Mouse (Mus musculus) Patski (cell line): ENCODE data around the gene Rtn4r. TPM values are rescaled to one million over a fixed set of nuclear protein-coding genes. Genes with fewer than 3 reads are reported as not detected.

ENCODE experiments used
- ATAC-seq: fragments of 100-300 bp; one replicate; pipeline ENCODE4 v1.8.0; 2021
- CTCF ChIA-PET: fragments of 350-600 bp; sonication (Branson Sonifier 250); formaldehyde crosslinking; loops from one replicate; lab custom pipeline; 2022; ENCODE audit warnings: inconsistent platforms; lab: Charles Lee
- POLR2A ChIA-PET: fragments of 350-600 bp; sonication (Branson Sonifier 250); formaldehyde crosslinking; loops from one replicate; lab custom pipeline; 2022; ENCODE audit warnings: antibody characterized with exemption, inconsistent platforms; lab: Charles Lee
- DNase-seq: peaks from one replicate; pipeline ENCODE4 v3.0.0-alpha.2; 2011; ENCODE audit warnings: low read depth, low spot score
- H3K27me3 ChIP-seq: fragments of 371-371 bp; one replicate; pipeline ENCODE4 v1.5.1; 2021
- CTCF ChIP-seq: fragments of 100-300 bp; IDR thresholded peaks from one replicate; pipeline ENCODE4 v1.5.1; 2021
- in situ Hi-C: fragments of 300-500 bp; cut with MboI; formaldehyde crosslinking; loops from 3 replicates; pipeline ENCODE4 v1.11.1; 2018; ENCODE audit warnings: low pct_unique_long_range_greater_than_20kb, mixed read lengths
- polyA plus RNA-seq: library from polyadenylated mRNA; unstranded; gene quantifications from one replicate; pipeline ENCODE4 v1.2.3, GENCODE M21; 2021

Gene Rtn4r
- polyA plus RNA-seq, 1 experiment from 2014 or later = 0.90 TPM

DNA sequence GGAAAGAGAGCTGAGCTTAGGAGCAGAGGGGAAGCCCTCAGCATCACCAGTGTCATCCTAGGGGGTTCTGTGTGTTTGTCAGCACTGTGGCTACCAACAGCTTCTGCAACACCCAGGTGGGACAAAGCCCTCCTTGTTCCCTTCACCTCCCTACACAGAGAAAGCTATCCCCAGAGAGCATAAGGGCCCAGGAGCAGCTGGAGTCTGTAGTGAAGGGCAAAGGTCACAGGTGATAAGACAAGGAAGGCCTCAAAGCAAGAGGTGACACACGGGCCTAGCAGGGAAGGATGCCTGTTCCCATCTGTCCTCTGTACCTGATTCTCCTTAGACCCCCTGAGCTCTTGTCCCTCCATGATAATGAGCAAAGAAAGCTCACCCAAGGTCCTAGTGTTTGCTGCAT, 74.2 kb downstream of the Rtn4r start:
- ChIA-PET CTCF (interaction anchor here (1.1 to 3.0 kb wide), 4 partner anchors 9 to 94 kb away, joined by 3 to 15 read pairs (median 5); no protein-coding TSS in a partner anchor), POLR2A (interaction anchor here (0.8 kb wide), 1 partner anchor 29 kb away, joined by 3 read pairs; no protein-coding TSS in a partner anchor)
- TF ChIP-seq CTCF = no peak
- DNase-seq (no peak), ATAC-seq (no peak)
- peaks cover 14% of the 10 kb centered on the region for H3K27me3 ChIP-seq
- in situ Hi-C loops = no loop called here

Other genes with a start within 250 kb of the Rtn4r start
- 0.17 TPM for gene Gm20518, start 236.0 kb upstream of the Rtn4r start, polyA plus RNA-seq
- 0.13 TPM for gene Tssk1, start 233.4 kb upstream of the Rtn4r start, polyA plus RNA-seq
- gene Dgcr2, start 229.1 kb upstream of the Rtn4r start, polyA plus RNA-seq = 75.2 TPM
- 0.08 TPM for gene Tssk2, start 229.0 kb upstream of the Rtn4r start, polyA plus RNA-seq
- gene Ess2, start 216.3 kb upstream of the Rtn4r start, polyA plus RNA-seq = 25.7 TPM
- not detected for gene Gsc2, start 212.6 kb upstream of the Rtn4r start, polyA plus RNA-seq
- 114 TPM for gene Slc25a1, start 199.4 kb upstream of the Rtn4r start, polyA plus RNA-seq
- 0.31 TPM for gene Vpreb2, start 147.2 kb upstream of the Rtn4r start, polyA plus RNA-seq
- gene Dgcr6, start 74.8 kb upstream of the Rtn4r start, polyA plus RNA-seq = 59.5 TPM
- 1.3 TPM for gene Prodh, start 37.4 kb upstream of the Rtn4r start, polyA plus RNA-seq
- gene Ccdc188, start 90.2 kb downstream of the Rtn4r start, polyA plus RNA-seq = not detected
- 34.4 TPM for gene Zdhhc8, start 107.5 kb downstream of the Rtn4r start, polyA plus RNA-seq
- 66.4 TPM for gene Trmt2a, start 121.0 kb downstream of the Rtn4r start, polyA plus RNA-seq
- gene Ranbp1, start 121.1 kb downstream of the Rtn4r start, polyA plus RNA-seq = 216 TPM
- gene Gm49776, start 130.7 kb downstream of the Rtn4r start, polyA plus RNA-seq = 7.6 TPM
- gene Dgcr8, start 161.6 kb downstream of the Rtn4r start, polyA plus RNA-seq = 24.2 TPM
- 23.7 TPM for gene Tango2, start 220.5 kb downstream of the Rtn4r start, polyA plus RNA-seq
- gene Arvcf, start 220.5 kb downstream of the Rtn4r start, polyA plus RNA-seq = 25.6 TPM